Mouse (Mus musculus) monocyte, adult 2 months (primary cell): ENCODE results near the gene Sema3d.

Experiments used
- DNase-seq, 2 experiments: peaks; one replicate each; pipeline ENCODE4 v3.0.0; 2022; ENCODE audit warnings: low spot score in 2 of 2, low read depth in 1 of 2

Gene Sema3d

DNA sequence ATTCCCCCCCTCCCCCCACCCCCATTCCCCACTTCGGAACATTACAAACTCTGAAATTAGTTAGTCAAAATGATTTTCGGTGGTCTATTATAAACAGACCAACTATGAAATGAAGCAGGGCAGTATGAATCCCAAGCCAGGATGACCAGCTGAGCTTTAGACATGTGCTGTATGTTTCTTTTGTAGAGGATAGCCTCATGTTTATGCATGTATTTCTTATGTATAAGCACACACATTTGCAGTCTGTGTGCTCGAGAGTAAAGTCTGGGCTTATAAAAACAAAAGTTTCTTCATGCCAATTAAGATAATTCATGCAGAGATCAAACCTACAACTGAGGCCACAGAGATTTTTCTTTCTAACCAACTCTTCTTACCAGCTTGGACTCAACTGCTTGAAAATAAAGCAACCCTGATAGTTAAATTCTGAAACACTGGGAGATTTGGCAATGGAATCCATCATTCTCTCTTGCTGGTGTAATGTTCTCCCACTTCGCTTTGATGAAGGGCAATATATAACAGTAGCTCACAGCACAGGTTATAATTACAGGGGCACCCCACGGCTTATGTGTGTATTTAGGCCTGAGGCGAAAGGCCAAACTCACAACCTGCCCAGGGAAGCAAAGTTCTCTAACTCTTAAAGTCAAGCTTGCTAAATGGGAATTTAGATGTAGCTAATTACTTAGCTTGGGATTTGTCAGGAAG lies 115.2 kb downstream of the Sema3d start:
- no peak for DNase-seq

DNA sequence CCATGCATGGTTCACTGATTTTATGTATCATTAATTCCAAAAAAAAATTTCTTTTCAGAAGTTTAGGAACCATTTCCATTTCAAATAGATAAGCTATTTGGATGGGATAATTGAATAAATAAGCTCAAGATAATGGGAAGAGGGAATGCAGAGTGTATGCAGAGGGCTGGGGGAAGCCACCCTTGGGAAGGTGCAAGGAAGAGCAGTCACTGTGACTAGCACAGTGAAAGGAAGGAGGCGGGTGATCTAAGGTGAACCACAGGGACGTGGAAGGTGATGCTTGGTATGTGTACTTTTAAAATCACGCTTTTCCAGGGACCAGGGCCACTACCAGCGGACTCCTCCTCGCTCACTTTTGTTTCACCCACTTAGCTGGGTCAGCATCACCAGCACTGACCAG lies 115.9 kb downstream of the Sema3d start:
- DNase-seq: no peak

DNA sequence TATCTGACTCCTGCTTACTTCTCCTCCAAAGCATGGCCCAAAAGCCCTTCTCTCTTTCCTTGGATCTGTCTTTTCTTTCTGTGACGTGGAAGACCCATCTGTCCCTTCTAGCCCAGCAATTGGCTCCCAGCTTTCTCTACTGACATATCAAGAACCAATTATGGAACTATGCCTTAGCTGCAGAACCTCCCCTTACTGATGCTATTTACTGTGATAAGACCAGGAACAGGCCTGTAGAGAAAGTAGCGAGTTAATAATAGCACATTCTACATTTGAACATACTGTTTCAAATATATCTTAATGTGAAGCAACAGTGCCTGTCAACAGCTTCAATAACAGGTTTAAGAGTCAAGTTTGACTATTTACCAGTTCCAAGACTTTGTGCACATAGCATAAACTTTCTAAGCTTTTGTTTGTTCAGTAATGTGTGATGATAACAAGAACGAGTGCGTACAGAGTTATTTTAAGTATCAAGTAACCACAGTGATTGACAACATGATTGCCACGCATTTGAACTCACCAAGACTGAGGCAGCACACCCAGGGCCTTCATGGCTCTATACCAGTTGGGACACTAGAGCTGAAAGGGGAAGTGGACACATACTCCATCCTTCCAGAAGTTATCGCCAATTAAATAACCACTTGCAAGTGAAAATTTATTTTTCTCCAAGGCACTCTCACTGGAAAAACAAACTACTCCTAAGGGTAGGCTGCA lies 116.8 kb downstream of the Sema3d start:
- no peak for DNase-seq

DNA sequence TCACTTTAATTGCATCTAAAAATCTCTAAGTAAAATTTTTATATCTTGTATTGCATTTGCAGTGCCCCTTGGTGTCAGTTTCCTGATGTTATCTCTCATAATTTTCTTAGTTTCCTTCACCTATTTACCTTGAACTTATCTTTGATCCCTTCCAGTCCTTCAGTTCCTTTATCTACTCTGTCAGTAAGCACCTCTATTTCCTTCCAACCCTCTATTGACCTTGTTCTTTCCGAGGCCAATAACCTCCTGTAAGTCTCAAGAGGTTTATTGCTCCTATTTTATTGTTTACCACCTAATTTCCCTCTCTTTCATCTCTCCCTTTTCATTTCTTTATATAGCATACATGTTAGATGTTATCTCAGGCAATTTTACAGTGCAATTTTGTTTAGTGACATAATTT lies 129.3 kb downstream of the Sema3d start:
- DNase-seq: no peak

DNA sequence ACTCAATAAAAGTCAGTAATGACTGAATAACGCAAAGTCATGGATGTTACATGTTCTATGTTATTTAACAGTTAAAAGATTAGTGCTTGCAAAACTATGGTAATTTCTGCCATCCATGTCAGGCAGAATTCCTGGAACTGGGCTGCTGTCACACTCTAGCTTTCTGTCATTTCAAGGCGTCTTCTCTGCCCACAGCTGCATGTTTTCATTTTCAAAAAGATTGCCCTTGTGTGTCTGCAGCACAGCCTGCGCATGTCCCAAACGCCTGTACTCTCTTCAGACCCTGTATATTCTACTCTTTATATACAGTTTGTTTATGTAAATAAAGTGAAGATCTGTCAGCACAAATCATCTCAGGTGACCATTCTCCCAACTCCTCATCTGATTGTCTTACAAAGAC lies 132.1 kb downstream of the Sema3d start:
- no peak for DNase-seq

DNA sequence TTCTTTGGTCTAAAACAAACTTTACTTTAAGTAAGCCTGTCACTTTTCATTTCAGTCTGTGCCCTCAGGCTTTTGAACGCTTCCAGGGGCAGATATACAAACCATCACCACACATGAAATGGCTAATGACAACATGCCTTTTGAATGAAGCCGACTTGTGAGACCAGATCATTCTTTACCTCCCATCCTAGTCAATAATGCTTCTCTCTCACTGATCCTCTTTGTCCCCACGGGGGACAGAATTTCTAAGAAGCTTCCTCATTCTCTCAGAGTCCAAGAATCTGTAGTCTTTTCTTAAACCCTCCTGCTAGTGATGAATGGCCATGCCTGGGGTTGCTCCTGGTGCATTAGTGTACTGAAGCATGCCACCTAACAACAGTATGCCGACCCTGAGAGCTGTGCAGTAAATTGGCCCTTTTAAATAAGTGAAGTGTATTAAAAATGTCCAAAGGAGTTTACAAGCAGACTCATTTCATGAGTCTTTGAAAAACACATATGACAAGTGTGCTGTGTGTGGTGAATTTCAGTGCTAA lies 142.1 kb downstream of the Sema3d start:
- DNase-seq: no peak

DNA sequence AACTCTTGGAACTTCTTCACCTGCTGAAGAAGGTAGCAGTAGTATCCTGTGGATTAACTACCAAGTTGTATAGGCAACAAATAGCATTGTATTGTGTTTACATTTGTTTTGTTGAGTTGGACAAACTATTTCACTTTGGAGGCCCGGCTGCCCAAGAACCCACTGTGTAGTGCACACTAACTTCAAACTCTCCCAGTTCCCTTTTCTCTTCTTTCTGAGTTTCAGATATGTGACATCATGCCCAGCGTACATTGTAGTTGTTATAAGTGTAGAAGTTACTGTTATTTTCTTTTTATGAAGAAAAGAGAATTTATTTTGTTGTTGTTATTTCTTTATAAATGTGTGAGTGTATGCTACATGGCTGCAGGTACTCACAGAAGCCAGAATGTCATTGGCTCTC lies 145.4 kb downstream of the Sema3d start:
- no peak for DNase-seq

DNA sequence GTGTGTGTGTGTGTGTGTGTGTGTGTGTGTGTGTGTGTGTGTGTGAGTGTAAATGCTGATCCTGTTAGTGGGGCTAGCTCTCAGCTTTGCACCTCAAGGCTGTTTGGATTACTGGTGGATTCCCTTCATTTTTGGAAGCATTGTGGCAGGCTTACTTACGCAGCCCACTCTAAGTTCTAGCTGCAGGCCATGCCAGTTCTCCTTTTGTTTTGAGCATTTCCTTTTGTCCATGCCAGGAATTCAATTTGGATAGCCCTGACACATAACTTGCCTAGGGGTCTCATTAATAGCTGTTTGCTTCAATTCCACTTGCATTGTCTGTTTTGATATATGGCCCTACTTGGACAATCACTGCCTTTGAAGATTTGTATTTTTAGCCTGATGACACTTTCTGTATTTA lies 146.6 kb downstream of the Sema3d start:
- no peak for DNase-seq

DNA sequence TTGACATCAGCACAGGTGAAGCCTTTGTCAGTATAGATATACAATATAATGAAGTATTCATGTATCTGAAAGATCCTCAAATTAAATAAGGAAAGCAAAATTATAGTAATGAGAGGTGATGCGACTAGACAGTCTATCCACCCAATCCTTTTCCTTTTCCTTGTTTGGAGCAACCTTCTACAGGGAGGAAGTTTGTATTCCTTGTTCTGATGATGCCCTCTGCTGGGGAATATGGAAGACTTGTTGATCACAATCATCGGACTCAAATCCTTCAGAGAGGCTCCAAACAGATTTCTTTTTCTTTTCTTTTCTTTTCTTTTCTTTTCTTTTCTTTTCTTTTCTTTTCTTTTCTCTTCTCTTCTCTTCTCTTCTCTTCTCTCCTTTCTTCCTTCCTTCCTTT lies 158.1 kb downstream of the Sema3d start:
- DNase-seq: no peak

DNA sequence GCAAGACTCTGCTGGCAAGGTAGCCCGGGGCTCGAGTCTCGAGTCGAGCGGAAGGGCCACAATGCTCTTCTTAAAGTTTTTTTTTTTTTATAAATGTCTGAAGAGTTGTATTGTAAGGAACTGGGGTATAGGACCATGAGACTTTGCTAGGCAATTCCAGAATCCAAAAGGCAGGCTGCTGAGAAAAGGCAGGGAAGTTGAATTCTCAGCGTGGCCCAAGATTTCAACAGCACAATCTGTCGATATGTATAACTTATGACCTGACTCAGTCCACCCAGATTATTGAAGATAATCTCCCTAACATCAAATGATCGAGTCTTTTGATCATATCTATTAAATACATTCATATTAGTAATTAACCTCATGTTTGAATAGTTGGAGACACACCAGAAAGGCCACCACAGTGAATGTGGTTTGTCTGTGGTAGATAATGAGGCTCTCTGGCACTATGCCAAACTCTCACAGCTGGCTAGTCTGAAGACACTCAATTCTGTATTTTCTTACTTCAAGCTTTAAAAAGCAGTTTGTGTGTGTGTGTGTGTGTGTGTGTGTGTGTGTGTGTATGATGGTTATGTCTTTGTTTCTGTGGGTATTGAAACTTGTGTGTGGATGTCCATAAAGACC lies 166.0 kb downstream of the Sema3d start:
- DNase-seq: no peak

DNA sequence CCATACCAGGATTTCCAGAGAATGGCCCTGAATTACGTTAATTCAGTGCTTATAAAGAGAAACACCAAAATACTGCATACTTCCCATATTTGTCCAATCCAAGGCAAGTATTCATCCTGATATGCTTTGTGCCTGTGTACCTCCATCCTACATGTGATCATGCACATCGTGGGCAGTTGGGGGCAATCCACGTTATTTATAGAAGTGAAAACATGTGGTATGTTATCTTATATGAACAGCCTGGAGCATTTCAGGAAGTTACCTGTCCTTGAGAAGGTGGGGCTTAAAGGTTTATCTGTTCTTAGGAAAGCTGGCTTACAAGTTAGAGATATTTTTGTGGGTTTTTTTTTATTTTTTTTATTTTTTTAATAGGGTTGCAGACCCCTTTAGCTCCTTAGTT lies 172.2 kb downstream of the Sema3d start:
- no peak for DNase-seq

DNA sequence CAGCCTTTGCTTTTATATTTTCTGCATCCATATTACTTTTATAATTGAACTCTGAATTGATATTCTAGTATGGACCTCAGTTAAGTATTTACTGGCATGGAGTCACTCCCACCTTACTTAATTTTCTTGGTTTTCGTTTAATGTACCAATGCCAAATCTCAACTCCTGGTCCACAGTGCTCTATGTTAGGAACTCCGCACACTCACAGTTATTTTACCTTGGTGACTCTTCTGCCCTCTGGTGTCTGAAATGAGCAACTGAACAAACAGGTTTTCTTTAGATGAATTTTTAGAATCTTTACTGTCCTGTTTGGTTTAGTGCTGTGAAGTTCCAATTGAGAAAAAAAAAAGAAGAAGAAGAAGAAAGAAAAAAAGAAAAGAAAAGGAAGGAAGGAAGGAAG lies 174.7 kb downstream of the Sema3d start:
- no peak for DNase-seq

DNA sequence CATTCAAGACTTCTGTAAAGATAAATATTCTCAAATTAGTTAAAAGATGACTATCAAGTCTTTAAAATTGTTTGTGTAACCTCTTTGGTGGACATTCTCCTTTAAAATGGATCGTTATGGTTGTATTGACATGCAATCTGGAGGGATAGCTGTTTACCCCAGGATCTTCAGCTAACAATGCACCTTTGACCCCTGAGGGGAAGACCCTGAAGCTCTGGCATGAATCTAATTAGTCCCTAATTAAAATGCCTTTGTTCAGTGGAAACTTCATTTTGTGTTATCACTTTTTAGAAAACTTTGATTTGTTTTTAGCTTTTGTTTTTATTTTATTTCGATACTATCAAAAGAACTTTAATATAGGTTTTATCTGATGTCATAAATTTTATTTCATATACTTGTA lies 178.6 kb downstream of the Sema3d start:
- DNase-seq: no peak

DNA sequence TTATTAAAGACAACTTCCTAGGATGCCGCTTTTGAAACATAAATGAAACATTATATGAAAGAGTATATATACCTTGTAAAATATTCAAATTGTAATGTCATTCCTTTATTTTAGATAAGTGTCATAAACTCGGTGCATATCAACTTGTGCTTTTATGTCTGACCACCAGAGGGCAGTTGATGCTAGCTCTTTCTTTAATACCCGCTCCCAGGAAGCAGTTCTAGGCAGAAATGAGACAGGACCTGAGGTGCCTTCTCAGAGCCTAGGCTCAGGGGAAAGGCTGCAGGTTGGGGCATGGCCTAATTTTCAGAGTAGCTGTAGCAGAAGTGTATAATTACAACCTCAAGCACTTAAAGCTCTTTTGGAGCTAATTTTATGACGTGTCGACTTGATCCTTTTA lies 179.0 kb downstream of the Sema3d start:
- no peak for DNase-seq

DNA sequence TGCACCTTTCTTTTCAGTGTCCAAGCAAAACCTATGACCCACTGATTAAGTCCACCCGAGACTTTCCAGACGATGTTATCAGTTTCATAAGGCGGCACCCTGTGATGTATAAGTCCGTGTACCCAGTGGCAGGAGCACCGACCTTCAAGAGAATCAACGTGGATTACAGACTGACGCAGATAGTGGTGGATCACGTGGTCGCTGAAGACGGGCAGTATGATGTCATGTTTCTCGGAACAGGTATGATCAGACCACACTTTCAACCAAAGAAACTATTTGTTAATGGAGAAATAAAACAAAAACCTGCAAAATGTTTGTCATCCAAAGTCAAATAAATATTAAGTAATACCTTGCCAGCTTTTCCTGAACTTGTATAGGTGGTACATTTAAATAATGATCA lies 179.9 kb downstream of the Sema3d start:
- no peak for DNase-seq

DNA sequence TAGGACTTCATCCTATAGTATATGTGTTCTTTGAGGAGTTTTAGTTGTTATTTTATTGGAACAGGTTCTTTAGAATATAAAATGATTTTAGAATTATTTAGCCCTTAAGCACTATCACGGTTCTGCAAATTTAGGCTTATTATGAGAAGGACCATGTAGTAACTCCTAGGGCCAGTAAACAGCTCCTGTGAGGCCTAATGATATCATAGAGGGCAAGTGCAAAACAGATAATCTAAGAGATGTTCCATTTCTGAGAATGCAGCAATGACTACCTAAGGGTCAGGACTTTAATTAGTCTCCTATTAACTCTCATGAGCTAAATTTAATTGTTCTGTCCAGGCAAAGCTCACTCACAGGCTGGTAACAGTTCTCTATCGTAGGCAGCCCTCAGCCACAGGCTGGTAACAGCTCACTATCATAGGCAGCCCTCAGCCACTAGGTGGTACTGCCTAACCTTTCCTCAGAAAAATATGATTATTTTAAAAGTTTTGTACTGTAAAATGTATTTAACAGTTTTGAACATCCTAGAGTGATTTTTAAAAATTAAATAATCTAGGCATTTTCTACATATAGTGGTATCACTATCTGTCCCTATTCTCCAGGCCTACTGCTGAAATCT lies 181.5 kb downstream of the Sema3d start:
- DNase-seq: no peak

DNA sequence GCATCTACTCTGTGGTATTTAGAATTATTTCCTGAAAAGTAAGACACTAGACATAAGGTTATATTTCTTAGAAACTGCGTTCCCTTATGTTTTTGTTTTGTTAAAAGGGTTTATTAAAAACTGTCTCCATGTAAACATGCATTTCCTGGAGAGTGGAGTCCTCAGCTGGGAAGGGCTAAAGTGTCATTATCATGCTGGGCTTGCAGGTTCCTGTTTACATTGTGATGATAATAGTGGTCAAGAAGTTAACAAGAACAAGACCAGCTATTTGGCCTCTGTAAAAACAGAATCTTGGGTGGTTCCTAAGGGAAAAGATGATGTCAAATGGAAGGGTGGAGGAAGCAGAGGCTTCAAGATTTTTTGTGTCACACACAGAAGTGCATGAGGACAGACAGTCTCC lies 183.4 kb downstream of the Sema3d start:
- no peak for DNase-seq

DNA sequence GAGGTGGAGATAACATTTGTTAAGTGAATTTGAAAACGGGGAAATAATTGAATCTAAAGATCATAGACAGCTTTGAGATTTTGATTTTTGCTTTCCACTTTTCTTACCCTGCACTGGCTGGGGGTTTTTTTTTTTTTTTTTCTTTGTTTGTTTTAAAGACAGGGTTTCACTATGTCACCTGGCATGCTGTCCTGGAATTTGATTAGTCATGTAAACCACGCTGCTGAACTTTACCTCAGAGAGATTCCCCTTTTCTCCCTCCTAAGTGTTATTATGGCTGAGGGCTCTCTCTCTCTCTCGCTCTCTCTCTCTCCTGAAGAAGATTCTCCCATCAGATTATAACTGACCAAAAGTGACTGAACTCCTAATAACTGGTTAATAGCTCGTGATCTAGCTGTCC lies 191.4 kb downstream of the Sema3d start:
- no peak for DNase-seq

DNA sequence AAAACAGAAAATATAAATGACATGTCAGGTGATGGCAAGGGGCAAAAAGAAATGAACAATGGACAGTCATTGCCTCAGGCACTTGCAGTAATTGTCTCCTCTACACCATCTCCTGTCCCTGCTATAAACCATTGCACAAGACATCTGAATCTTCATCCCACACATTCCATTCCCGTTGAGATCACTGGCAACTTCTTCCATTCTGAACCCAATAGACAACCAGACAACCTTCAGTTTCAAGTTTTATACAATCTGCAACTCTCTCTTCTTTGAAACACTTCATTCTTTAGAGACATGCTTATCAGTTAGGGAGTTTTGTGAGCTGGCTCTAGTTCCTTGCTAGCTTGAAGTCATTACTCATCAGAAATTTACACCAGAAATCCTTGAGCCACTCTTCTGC lies 192.1 kb downstream of the Sema3d start:
- no peak for DNase-seq

DNA sequence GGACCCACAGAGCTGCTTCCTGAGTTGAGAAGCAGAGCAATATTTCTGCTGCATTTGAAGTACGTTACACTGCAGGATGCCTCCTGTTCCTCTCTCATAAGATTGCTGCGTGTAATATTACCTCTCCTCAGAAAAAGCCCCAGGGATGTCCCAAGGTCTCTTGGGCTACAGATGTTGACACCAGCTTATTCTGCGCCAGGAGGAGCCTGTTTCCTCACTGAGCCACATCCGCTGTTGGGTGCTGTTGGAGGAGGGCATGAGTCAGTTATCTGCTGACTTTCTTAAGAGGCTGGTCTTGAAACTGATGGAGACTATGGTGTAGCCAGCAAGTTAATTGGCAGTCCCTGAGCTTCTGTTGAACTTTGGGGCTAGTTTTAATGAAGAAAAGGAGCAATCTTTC lies 196.6 kb downstream of the Sema3d start:
- DNase-seq: no peak

DNA sequence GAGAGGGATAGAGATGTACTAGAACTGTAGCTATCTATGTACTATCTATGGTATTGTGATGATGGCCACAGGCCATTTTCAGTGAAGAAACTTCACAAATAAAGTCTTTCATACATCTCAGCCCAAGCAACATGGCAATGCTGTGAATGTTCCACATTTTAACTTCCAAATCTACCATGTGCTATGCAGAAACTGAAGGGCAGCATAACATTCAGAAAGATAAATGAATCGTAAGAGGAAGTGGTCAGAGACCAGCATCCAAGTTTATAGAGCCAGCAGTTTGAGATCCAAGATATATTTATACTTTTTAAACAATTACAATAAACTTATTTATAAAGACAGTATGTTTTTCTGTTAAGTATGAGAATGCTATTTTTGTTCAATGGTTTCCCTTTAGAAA lies 199.4 kb downstream of the Sema3d start:
- DNase-seq: no peak

DNA sequence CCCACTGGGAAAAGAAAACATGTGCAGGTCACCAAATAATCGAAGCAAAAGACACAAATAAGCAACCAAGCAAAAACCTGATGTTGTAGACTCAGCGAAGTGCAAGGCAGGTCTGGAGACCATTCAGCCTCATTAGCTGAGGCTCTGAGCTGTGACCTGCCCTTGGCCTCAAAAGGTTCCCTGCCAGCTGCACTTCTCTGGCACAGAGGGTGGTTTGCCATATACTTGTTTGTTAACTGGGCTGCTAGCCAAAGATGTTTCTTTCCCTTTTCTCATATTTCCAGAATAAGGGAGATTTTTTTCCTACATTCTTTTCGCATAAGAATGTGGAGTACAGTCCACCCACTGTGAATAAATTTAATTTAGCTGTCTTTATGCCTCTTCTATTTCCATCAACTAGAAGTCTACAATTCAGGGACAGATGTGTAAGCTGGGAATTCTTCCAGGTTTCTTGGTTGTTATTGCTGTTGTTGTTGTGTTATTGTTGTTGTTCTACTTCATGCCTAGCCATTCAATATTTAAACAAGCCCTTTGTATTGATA lies 200.2 kb downstream of the Sema3d start:
- no peak for DNase-seq
